8 mouse cellular contexts compared by ENCODE assay signal in the genomic region with DNA sequence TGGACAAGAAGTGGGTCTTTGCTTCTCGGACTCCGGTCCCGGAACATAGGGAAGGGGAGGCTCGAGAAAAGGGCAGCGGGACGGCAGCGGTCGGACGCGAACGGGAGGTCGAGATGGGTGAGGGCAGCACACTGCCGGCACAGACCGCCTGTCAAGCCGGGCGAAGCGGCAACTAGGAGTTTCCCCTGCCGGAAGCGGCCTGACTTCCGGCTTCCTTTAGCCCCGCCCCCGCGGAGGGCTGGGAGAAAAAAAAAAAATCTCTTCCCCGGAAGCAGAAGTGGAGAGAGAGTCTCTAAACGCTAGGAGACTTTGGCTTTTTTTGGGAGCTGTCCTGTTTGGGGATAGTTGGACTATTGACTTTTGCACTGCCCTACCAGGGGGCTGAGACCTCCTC. TPM values are rescaled to one million over a fixed set of nuclear protein-coding genes. Genes with fewer than 3 reads are reported as not detected.
DNase-seq lines count a peak whose midpoint lies in the region; ATAC-seq and TF ChIP-seq lines count a peak whose summit lies in the region.

A gene (minus strand): TSS at position 209 of the 394 bp plus-strand sequence.

- peak; percentile 95 for TF ChIP-seq POLR2A in testis, adult 2 months (IDR thresholded peaks at IDR 0.05; ENCODE audit: control insufficient read depth, low read depth, low read length)

- no peaks in the 10 kb centered on the region for H3K36me3 ChIP-seq in E14TG2a.4 (ENCODE audit: insufficient read depth, low read length)
- H3K36me3 ChIP-seq in forebrain, embryonic 12.5 days (replicated peaks): no peaks in the 10 kb centered on the region
- no peaks in the 10 kb centered on the region for H3K36me3 ChIP-seq in heart, postnatal 0 days (replicated peaks; ENCODE audit: control insufficient read depth, insufficient read depth, low read length)
- H3K36me3 ChIP-seq in liver, embryonic 16.5 days (ENCODE audit: control insufficient read depth, insufficient read depth): no peaks in the 10 kb centered on the region
- no peaks in the 10 kb centered on the region for H3K36me3 ChIP-seq in neural tube, embryonic 13.5 days
- no peaks in the 10 kb centered on the region for H3K36me3 ChIP-seq in testis, adult 2 months (ENCODE audit: control insufficient read depth, insufficient read depth, low read length)

- peak within 1 kb of the TSS; percentile 53; the same call in 1 of the 2 replicates for H3K27ac ChIP-seq in forebrain, embryonic 12.5 days
- H3K27ac ChIP-seq in heart, postnatal 0 days (ENCODE audit: low read depth): peak within 1 kb of the TSS; percentile 66
- peak within 1 kb of the TSS; percentile 55 for H3K27ac ChIP-seq in liver, embryonic 16.5 days (ENCODE audit: low read length)
- H3K27ac ChIP-seq in neural tube, embryonic 13.5 days (replicated peaks): peak within 1 kb of the TSS; percentile 34
- peak within 1 kb of the TSS; percentile 81 for H3K27ac ChIP-seq in testis, adult 2 months (ENCODE audit: control insufficient read depth, insufficient read depth, low read depth, low read length)

- peak; percentile 94 for ATAC-seq in forebrain, embryonic 12.5 days (ENCODE audit: low FRiP score)
- ATAC-seq in heart, postnatal 0 days (ENCODE audit: insufficient read depth, low read depth): peak; percentile 91
- ATAC-seq in liver, embryonic 16.5 days (ENCODE audit: low read depth): peak; percentile 83
- ATAC-seq in neural tube, embryonic 13.5 days (ENCODE audit: low read depth): peak; percentile 95

- peak; percentile 83 for DNase-seq in c-Kit-positive CD71-positive TER-119-positive erythroid progenitor cells, embryonic 14.5 days (ENCODE audit: low spot score)
- DNase-seq in heart, postnatal 0 days (ENCODE audit: low spot score): peak; percentile 81
- peak; percentile 93 to 95 for DNase-seq in kidney, postnatal 4 days

- H3K4me3 ChIP-seq in E14TG2a.4 (replicated peaks; ENCODE audit: low read length): peak within 1 kb of the TSS; percentile 97
- H3K4me3 ChIP-seq in forebrain, embryonic 12.5 days (replicated peaks): peak within 1 kb of the TSS; percentile 75
- peak within 1 kb of the TSS; percentile 76 for H3K4me3 ChIP-seq in heart, postnatal 0 days (ENCODE audit: low read depth, low read length)
- peak within 1 kb of the TSS; percentile 79 for H3K4me3 ChIP-seq in liver, embryonic 16.5 days (ENCODE audit: low read depth, low read length)
- H3K4me3 ChIP-seq in neural tube, embryonic 13.5 days: peak within 1 kb of the TSS; percentile 58
- H3K4me3 ChIP-seq in testis, adult 2 months (ENCODE audit: control insufficient read depth, low read depth, low read length): peak within 1 kb of the TSS; percentile 92

- no peak for TF ChIP-seq CTCF in E14TG2a.4 (conservative IDR thresholded peaks at IDR 0.05; ENCODE audit: low read length)
- TF ChIP-seq CTCF in heart, postnatal 0 days (IDR thresholded peaks at IDR 0.05; ENCODE audit: low read depth): no peak
- TF ChIP-seq CTCF in testis, adult 2 months (IDR thresholded peaks at IDR 0.05; ENCODE audit: control insufficient read depth, insufficient read depth, insufficient replicate concordance, low read depth, low read length): no peak

- no peaks in the 10 kb centered on the region for H3K27me3 ChIP-seq in E14TG2a.4 (ENCODE audit: insufficient read depth, low read length)
- H3K27me3 ChIP-seq in forebrain, embryonic 12.5 days: no peaks in the 10 kb centered on the region
- H3K27me3 ChIP-seq in heart, postnatal 0 days (ENCODE audit: control insufficient read depth, insufficient read depth, low read length): no peaks in the 10 kb centered on the region
- H3K27me3 ChIP-seq in liver, embryonic 16.5 days (ENCODE audit: control insufficient read depth, insufficient read depth, low read depth, low read length): no peaks in the 10 kb centered on the region
- no peaks in the 10 kb centered on the region for H3K27me3 ChIP-seq in neural tube, embryonic 13.5 days
- H3K27me3 ChIP-seq in testis, adult 2 months (ENCODE audit: control insufficient read depth, insufficient read depth, low read length): no peaks in the 10 kb centered on the region

- under 1% methylated on average over 25 of the region's 25 CpGs for WGBS in forebrain, embryonic 12.5 days
- WGBS in heart, postnatal 0 days: under 1% methylated on average over 25 of the region's 25 CpGs
- 0% methylated on average over 25 of the region's 25 CpGs for WGBS in liver, embryonic 16.5 days (ENCODE audit: insufficient replicate concordance)
- under 1% methylated on average over 25 of the region's 25 CpGs for WGBS in neural tube, embryonic 13.5 days

- H3K4me1 ChIP-seq in E14TG2a.4 (replicated peaks; ENCODE audit: low read depth, low read length): peaks cover 55% of the 10 kb centered on the region
- H3K4me1 ChIP-seq in forebrain, embryonic 12.5 days: peaks cover 11% of the 10 kb centered on the region
- 0 out of 2 replicates have a peak, but pooled peaks cover 5% of the 10 kb centered on the region for H3K4me1 ChIP-seq in heart, postnatal 0 days (ENCODE audit: control insufficient read depth, insufficient read depth)
- peaks cover 12% of the 10 kb centered on the region for H3K4me1 ChIP-seq in liver, embryonic 16.5 days (ENCODE audit: control insufficient read depth, low read depth, low read length)
- H3K4me1 ChIP-seq in neural tube, embryonic 13.5 days (replicated peaks): peaks cover 14% of the 10 kb centered on the region
- peaks cover 8% of the 10 kb centered on the region for H3K4me1 ChIP-seq in testis, adult 2 months (ENCODE audit: control insufficient read depth, insufficient read depth, low read length)

- peak within 1 kb of the TSS; percentile 76 for H3K9ac ChIP-seq in forebrain, embryonic 12.5 days
- peak within 1 kb of the TSS; percentile 63 for H3K9ac ChIP-seq in heart, postnatal 0 days (replicated peaks; ENCODE audit: low read depth, low read length)
- H3K9ac ChIP-seq in liver, embryonic 16.5 days (ENCODE audit: low read depth, low read length): peak within 1 kb of the TSS; percentile 89
- H3K9ac ChIP-seq in neural tube, embryonic 13.5 days: peak within 1 kb of the TSS; percentile 82

- peak within 1 kb of the TSS; percentile 76 for H3K4me2 ChIP-seq in forebrain, embryonic 12.5 days
- peak within 1 kb of the TSS; percentile 86 for H3K4me2 ChIP-seq in heart, postnatal 0 days (ENCODE audit: low read depth, low read length)
- peak within 1 kb of the TSS; percentile 88 for H3K4me2 ChIP-seq in liver, embryonic 16.5 days (ENCODE audit: low read depth, low read length)
- H3K4me2 ChIP-seq in neural tube, embryonic 13.5 days: peak within 1 kb of the TSS; percentile 77

- no peaks in the 10 kb centered on the region for H3K9me3 ChIP-seq in E14TG2a.4 (ENCODE audit: low read length)
- no peaks in the 10 kb centered on the region for H3K9me3 ChIP-seq in forebrain, embryonic 12.5 days
- H3K9me3 ChIP-seq in heart, postnatal 0 days (replicated peaks; ENCODE audit: control insufficient read depth, low read length): no peaks in the 10 kb centered on the region
- no peaks in the 10 kb centered on the region for H3K9me3 ChIP-seq in liver, embryonic 16.5 days (replicated peaks; ENCODE audit: control insufficient read depth, low read length)
- no peaks in the 10 kb centered on the region for H3K9me3 ChIP-seq in neural tube, embryonic 13.5 days

- peak; percentile 67; the same call in 1 of the 2 replicates for TF ChIP-seq EP300 in heart, postnatal 0 days (IDR thresholded peaks at IDR 0.05; ENCODE audit: low read depth)

RNA-seq across cellular contexts. Expression of the gene that starts here (rescaled TPM):
- 39.3 and 39.5 TPM in 2 replicates for polyA plus RNA-seq in forebrain, embryonic 12.5 days (2016; fragmentation: Nextera tagmentation; extraction: Ambion mirVana)
- total RNA-seq in heart, postnatal 0 days (2014; rRNA removed; ENCODE audit: low replicate concordance): 20.4 and 39.5 TPM in 2 replicates
- 27.9 and 30.3 TPM in 2 replicates for polyA plus RNA-seq in heart, postnatal 0 days (2015; fragmentation: Nextera tagmentation; extraction: Ambion mirVana)
- polyA plus RNA-seq in liver, embryonic 16.5 days (2015; fragmentation: Nextera tagmentation; extraction: Ambion mirVana): 10.8 and 12.9 TPM in 2 replicates
- 61.5 and 67.6 TPM in 2 replicates for polyA plus RNA-seq in neural tube, embryonic 13.5 days (2015; fragmentation: Nextera tagmentation; extraction: Ambion mirVana)
- polyA plus RNA-seq in testis, adult 2 months (2012; rRNA removed): 29.0 and 30.1 TPM in 2 replicates

Comparison
In these comparisons a context has a peak if more than half of its experiments do, and no peak if none do; other contexts are left out.
1. Peak in every context shown above with its lines: DNase-seq, ATAC-seq, H3K4me3 ChIP-seq and H3K27ac ChIP-seq.